Mouse (Mus musculus) telencephalon, adult 2 months (tissue): ENCODE measurements at regions not wholly inside any gene's neighbourhood (a gene's known extent, or its start where the extent isn't known, plus 50 kb on each side); places are given as distances from the start of the nearest gene placed in this dataset.
A peak's percentile ranks its signal among the peaks of the same experiment; 100 is the strongest.

Source experiments
- DNase-seq: peaks from one replicate; pipeline ENCODE4 v3.0.0-alpha.2; 2011; ENCODE audit warnings: low read depth, low spot score

- peak; percentile 34 for DNase-seq
Observed at GRCm38 (mm10) chr11:15386229-15386628, 787.2 kb downstream of the Pom121l12 start.

GRCm38 (mm10) chr11:15435806-15436205, 821.7 kb upstream of the Vstm2a start:
- no peak for DNase-seq
